Mouse (Mus musculus) adrenal gland, adult 8-10 months (tissue): ENCODE data around the gene Ccdc184. TPM values are rescaled to one million over a fixed set of nuclear protein-coding genes. Genes with fewer than 3 reads are reported as not detected.

ENCODE experiments used
- DNase-seq: peaks from one replicate; pipeline ENCODE4 v3.0.0; 2022
- total RNA-seq, 4 experiments: library from RNA; stranded (reverse); gene quantifications; 2 replicates each; pipeline ENCODE4 v1.2.4; 2022

Gene Ccdc184
- total RNA-seq, 4 experiments from 2014 or later, result 0.59 to 1.3 (median 1.0) TPM

GRCm38 (mm10) chr15:98157253-98157652 is 9.7 kb upstream of the Ccdc184 start:
- DNase-seq, result no peak

GRCm38 (mm10) chr15:98161026-98161805 is 5.7 kb upstream of the Ccdc184 start:
- DNase-seq, result no peak

- DNase-seq, result no peak
Measured at GRCm38 (mm10) chr15:98162561-98162960, 4.4 kb upstream of the Ccdc184 start.

- DNase-seq, result no peak
Measured at GRCm38 (mm10) chr15:98165525-98165924, 1.4 kb upstream of the Ccdc184 start, which contains the start of gene Asb8. Gene Asb8 (minus strand): TSS chr15:98165625.

- DNase-seq, result peak; percentile 81
Measured at GRCm38 (mm10) chr15:98167645-98168621, 975 bp downstream of the Ccdc184 start.

- DNase-seq, result no peak
Measured at GRCm38 (mm10) chr15:98168622-98169004, 1.7 kb downstream of the Ccdc184 start.

- no peak for DNase-seq
Measured at GRCm38 (mm10) chr15:98170365-98170764, 3.4 kb downstream of the Ccdc184 start.

GRCm38 (mm10) chr15:98170917-98171316 is 4.0 kb downstream of the Ccdc184 start:
- no peak for DNase-seq

- no peak for DNase-seq
Measured at GRCm38 (mm10) chr15:98172113-98172512, 5.2 kb downstream of the Ccdc184 start.

- DNase-seq, result no peak
Measured at GRCm38 (mm10) chr15:98173821-98174220, 6.9 kb downstream of the Ccdc184 start.

GRCm38 (mm10) chr15:98177320-98177719 is 10.4 kb downstream of the Ccdc184 start:
- DNase-seq, result no peak

- DNase-seq, result no peak
Measured at GRCm38 (mm10) chr15:98180567-98181131, 13.7 kb downstream of the Ccdc184 start.

- peak; percentile 93 for DNase-seq
Measured at GRCm38 (mm10) chr15:98181132-98181711, 14.3 kb downstream of the Ccdc184 start.

- no peak for DNase-seq
Measured at GRCm38 (mm10) chr15:98181856-98182570, 15.1 kb downstream of the Ccdc184 start.

GRCm38 (mm10) chr15:98184456-98184855 is 17.5 kb downstream of the Ccdc184 start:
- DNase-seq, result no peak

GRCm38 (mm10) chr15:98195442-98195841 is 28.5 kb downstream of the Ccdc184 start, which contains the start of gene Olfr288:
Gene Olfr288 (minus strand): TSS chr15:98195542.
- DNase-seq, result no peak

GRCm38 (mm10) chr15:98209676-98210075 is 42.7 kb downstream of the Ccdc184 start:
- no peak for DNase-seq

- DNase-seq, result peak; percentile 5
Measured at GRCm38 (mm10) chr15:98213336-98213870, 46.4 kb downstream of the Ccdc184 start.

GRCm38 (mm10) chr15:98214130-98214529 is 47.2 kb downstream of the Ccdc184 start:
- DNase-seq, result no peak
